Mouse (Mus musculus) erythroblast, embryonic 14.5 days (primary cell): ENCODE results near the gene Gtdc1. TPM values are rescaled to one million over a fixed set of nuclear protein-coding genes. Genes with fewer than 3 reads are reported as not detected.

Source experiments
- H3K27me3 ChIP-seq: 2 replicates; pipeline ENCODE4 v1.6.1; 2012; ENCODE audit warnings: inconsistent platforms; ENCODE audit not compliant: control insufficient read depth
- H3K36me3 ChIP-seq: 2 replicates; pipeline ENCODE4 v1.6.1; 2012; ENCODE audit warnings: mild to moderate bottlenecking, inconsistent platforms; ENCODE audit not compliant: control insufficient read depth
- H3K4me1 ChIP-seq: 2 replicates; pipeline ENCODE4 v1.6.1; 2012; ENCODE audit warnings: inconsistent platforms; ENCODE audit not compliant: control insufficient read depth
- H3K4me3 ChIP-seq: replicated peaks from 2 replicates; pipeline ENCODE3; 2012; ENCODE audit warnings: moderate library complexity, mild to moderate bottlenecking, inconsistent platforms
- H3K9me3 ChIP-seq: 2 replicates; pipeline ENCODE4 v1.6.1; 2012; ENCODE audit warnings: low read length, inconsistent platforms, mixed read lengths; ENCODE audit not compliant: control insufficient read depth
- GATA1 ChIP-seq: IDR thresholded peaks from 2 replicates; pipeline ENCODE4 v1.6.1; 2012; ENCODE audit warnings: low read length, inconsistent platforms, mixed read lengths
- TAL1 ChIP-seq: IDR thresholded peaks from 3 replicates; pipeline ENCODE4 v1.6.1; 2012; ENCODE audit warnings: low read length, inconsistent platforms, mixed read lengths
- polyA plus RNA-seq: library from polyadenylated mRNA; stranded (reverse); fragments of >175 nt; gene quantifications from 2 replicates; pipeline ENCODE4 v1.2.3, GENCODE M21; 2012

The Gtdc1 gene
- polyA plus RNA-seq, 1 experiment = 0.21 TPM

- Histone ChIP-seq H3K27me3 (no peaks in the 10 kb centered on the region), H3K4me3 (no peak overlapping the region), H3K36me3 (no peaks in the 10 kb centered on the region), H3K9me3 (no peaks in the 10 kb centered on the region), H3K4me1 (no peaks in the 10 kb centered on the region)
- TF ChIP-seq GATA1 (no peak), TAL1 (no peak)
Observed at GRCm38 (mm10) chr2:44648537-44648936, 278.9 kb downstream of the Gtdc1 start.

GRCm38 (mm10) chr2:44646398-44646797 is 281.1 kb downstream of the Gtdc1 start:
- no peak overlapping the region for H3K4me3 ChIP-seq
- no peak for TF ChIP-seq GATA1
- no peak for TF ChIP-seq TAL1
- no peaks in the 10 kb centered on the region for H3K9me3 ChIP-seq
- no peaks in the 10 kb centered on the region for H3K4me1 ChIP-seq
- H3K27me3 ChIP-seq = no peaks in the 10 kb centered on the region
- H3K36me3 ChIP-seq = no peaks in the 10 kb centered on the region

DNA sequence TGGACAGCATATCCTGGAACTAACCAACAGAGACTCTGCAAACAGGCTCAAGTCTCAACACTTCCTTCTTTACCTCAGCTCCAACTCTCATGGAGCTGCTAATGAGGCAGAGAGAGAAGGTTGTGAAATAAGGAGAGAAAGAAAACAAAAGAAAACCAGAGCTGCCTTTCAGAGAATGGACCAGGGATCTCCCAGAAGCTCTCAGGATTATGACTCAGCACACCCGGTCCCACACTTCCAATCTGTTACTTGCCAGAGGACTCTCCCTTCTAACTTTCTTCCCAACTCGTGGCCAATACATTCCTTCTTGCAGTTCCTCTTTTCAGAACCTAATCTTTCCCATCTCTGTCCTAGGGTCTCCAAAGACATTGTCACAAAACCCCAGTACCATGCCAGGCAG is 288.1 kb downstream of the Gtdc1 start:
- Histone ChIP-seq H3K36me3 (no peaks in the 10 kb centered on the region), H3K4me3 (no peak overlapping the region), H3K9me3 (no peaks in the 10 kb centered on the region), H3K27me3 (no peaks in the 10 kb centered on the region), H3K4me1 (no peaks in the 10 kb centered on the region)
- no peak for TF ChIP-seq GATA1
- no peak for TF ChIP-seq TAL1

DNA sequence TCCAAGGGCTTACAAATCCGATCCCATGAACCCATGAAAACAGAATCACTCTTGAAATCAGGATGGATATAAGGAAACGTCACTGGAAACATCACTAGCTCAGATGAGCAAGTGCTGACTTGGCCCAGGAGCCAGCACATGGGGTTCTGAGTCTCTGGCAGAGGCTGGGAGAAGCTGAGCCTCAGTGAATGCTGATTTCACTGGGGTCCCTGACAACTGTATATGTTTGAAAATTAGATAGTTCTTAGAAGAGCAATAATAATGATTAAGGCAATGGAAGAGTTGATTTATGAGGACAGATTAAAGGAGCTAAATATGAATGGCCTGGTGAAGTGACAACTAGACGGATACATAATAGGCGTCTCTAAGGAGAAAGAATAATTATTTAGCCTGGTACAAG is 289.3 kb downstream of the Gtdc1 start:
- Histone ChIP-seq H3K27me3 (no peaks in the 10 kb centered on the region), H3K4me1 (no peaks in the 10 kb centered on the region), H3K36me3 (no peaks in the 10 kb centered on the region), H3K9me3 (no peaks in the 10 kb centered on the region), H3K4me3 (no peak overlapping the region)
- TF ChIP-seq TAL1 = no peak
- no peak for TF ChIP-seq GATA1

- TF ChIP-seq TAL1 (no peak), GATA1 (no peak)
- no peak overlapping the region for H3K4me3 ChIP-seq
- no peaks in the 10 kb centered on the region for H3K27me3 ChIP-seq
- H3K36me3 ChIP-seq = no peaks in the 10 kb centered on the region
- no peaks in the 10 kb centered on the region for H3K9me3 ChIP-seq
- H3K4me1 ChIP-seq = no peaks in the 10 kb centered on the region
Observed at GRCm38 (mm10) chr2:44633971-44634370, 293.5 kb downstream of the Gtdc1 start.

GRCm38 (mm10) chr2:44633064-44633463 is 294.4 kb downstream of the Gtdc1 start:
- no peaks in the 10 kb centered on the region for H3K27me3 ChIP-seq
- no peaks in the 10 kb centered on the region for H3K9me3 ChIP-seq
- no peak for TF ChIP-seq GATA1
- no peak for TF ChIP-seq TAL1

DNA sequence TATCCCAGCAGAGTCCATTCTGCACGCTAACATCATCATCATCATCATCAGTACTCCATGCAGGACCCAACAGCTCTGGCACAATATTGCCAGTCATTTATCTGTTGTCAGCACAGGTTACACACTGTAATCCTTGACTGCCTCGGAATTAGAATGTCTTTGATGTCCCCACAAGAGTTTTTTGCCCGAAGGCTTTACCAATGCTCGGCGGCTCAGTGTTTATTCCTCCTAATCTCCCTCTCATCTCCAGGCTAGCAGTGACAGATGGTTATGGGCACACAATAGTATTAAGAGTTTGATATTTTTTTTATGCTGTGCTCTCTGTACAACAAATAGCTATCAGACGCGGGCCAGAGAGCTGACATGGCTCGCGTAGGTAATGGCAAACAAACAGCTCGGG is 294.9 kb downstream of the Gtdc1 start:
- H3K27me3 ChIP-seq = no peaks in the 10 kb centered on the region
- H3K4me3 ChIP-seq = no peak overlapping the region
- H3K4me1 ChIP-seq = no peaks in the 10 kb centered on the region
- no peak for TF ChIP-seq GATA1
- no peaks in the 10 kb centered on the region for H3K9me3 ChIP-seq
- H3K36me3 ChIP-seq = no peaks in the 10 kb centered on the region

More at GRCm38 (mm10) chr2:44633064-44633463, 294.4 kb downstream of the Gtdc1 start:
- H3K4me3 ChIP-seq = no peak overlapping the region
- no peaks in the 10 kb centered on the region for H3K36me3 ChIP-seq
- no peaks in the 10 kb centered on the region for H3K4me1 ChIP-seq

DNA sequence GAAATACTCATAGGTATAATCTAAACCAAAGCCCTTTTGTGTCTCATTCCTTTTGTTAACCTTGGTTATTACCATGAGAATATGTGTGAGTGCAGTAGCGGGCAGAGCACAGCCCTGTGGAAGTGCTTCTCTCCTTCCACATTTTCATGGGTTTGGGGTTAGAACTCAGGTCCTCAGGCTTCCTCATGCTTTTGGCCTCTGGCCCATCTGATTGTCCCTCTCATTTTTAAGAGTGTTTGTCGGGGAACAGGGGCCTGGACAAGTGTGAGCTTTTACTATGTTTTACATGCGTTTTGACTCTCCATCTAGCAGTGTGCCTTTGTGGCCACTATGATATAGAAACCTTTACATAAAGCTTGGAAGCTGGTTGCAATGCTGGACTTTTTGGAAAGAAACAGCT is 296.4 kb downstream of the Gtdc1 start:
- TF ChIP-seq TAL1 (no peak), GATA1 (no peak)
- H3K9me3 ChIP-seq = no peaks in the 10 kb centered on the region
- no peaks in the 10 kb centered on the region for H3K27me3 ChIP-seq
- no peaks in the 10 kb centered on the region for H3K36me3 ChIP-seq
- no peaks in the 10 kb centered on the region for H3K4me1 ChIP-seq
- H3K4me3 ChIP-seq = no peak overlapping the region

GRCm38 (mm10) chr2:44628778-44629177 is 298.7 kb downstream of the Gtdc1 start:
- H3K27me3 ChIP-seq = no peaks in the 10 kb centered on the region
- H3K4me3 ChIP-seq = no peak overlapping the region
- H3K4me1 ChIP-seq = no peaks in the 10 kb centered on the region
- no peaks in the 10 kb centered on the region for H3K9me3 ChIP-seq
- TF ChIP-seq TAL1 (no peak), GATA1 (no peak)
- H3K36me3 ChIP-seq = no peaks in the 10 kb centered on the region

- H3K4me3 ChIP-seq = no peak overlapping the region
- no peaks in the 10 kb centered on the region for H3K27me3 ChIP-seq
- H3K4me1 ChIP-seq = no peaks in the 10 kb centered on the region
- TF ChIP-seq GATA1 = no peak
- TF ChIP-seq TAL1 = no peak
- no peaks in the 10 kb centered on the region for H3K9me3 ChIP-seq
- no peaks in the 10 kb centered on the region for H3K36me3 ChIP-seq
Observed at GRCm38 (mm10) chr2:44625154-44625553, 302.3 kb downstream of the Gtdc1 start.
